ENCODE assay signal across 21 mouse cellular contexts in genomic region chr4:87554912-87555311, GRCm38 (mm10).
DNase-seq lines count a peak whose midpoint lies in the region; ATAC-seq and TF ChIP-seq lines count a peak whose summit lies in the region.
"Had no signal": no experiment of that assay in that cellular context is flagged by ENCODE, and none has a peak within 500 bp of the region (broad histone marks: within the 10 kb centered on the region; RNA-seq: fewer than 3 reads in every experiment).

No protein-coding gene starts in this region.

- H3K27me3 ChIP-seq in lung, embryonic 14.5 days (ENCODE audit: insufficient read depth, low read length): no peaks in the 10 kb centered on the region
- H3K27me3 ChIP-seq in lung, postnatal 0 days (replicated peaks; ENCODE audit: insufficient read depth, low read length): no peaks in the 10 kb centered on the region
- H3K27me3 ChIP-seq: CH12.LX, Patski had no signal

- H3K9me3 ChIP-seq in lung, embryonic 14.5 days (ENCODE audit: low read depth, low read length): no peaks in the 10 kb centered on the region
- no peaks in the 10 kb centered on the region for H3K9me3 ChIP-seq in lung, postnatal 0 days (ENCODE audit: low read length)
- H3K9me3 ChIP-seq: G1E had no signal

- H3K27ac ChIP-seq in lung, embryonic 14.5 days (ENCODE audit: low read depth): no peak overlapping the region
- H3K27ac ChIP-seq in lung, postnatal 0 days (ENCODE audit: low read length): no peak overlapping the region

- WGBS in lung, embryonic 14.5 days: 48% methylated on average over 3 of the region's 3 CpGs
- WGBS in lung, postnatal 0 days: 28% methylated on average over 3 of the region's 3 CpGs
- 59% methylated on average over 3 of the region's 3 CpGs for WGBS in lung, adult 2 months

- no peak for TF ChIP-seq EP300 in lung, postnatal 0 days (IDR thresholded peaks at IDR 0.05)

- no peak for TF ChIP-seq CTCF in lung, embryonic 14.5 days (IDR thresholded peaks at IDR 0.05; ENCODE audit: low read depth)
- no peak for TF ChIP-seq CTCF in lung, postnatal 0 days (IDR thresholded peaks at IDR 0.05)
- no peak for TF ChIP-seq CTCF in lung, adult 2 months (IDR thresholded peaks at IDR 0.05; ENCODE audit: insufficient read depth, low read length)

- ATAC-seq in lung, embryonic 14.5 days (ENCODE audit: insufficient read depth): no peak
- peak; percentile 72 for ATAC-seq in lung, postnatal 0 days
- ATAC-seq: activated CD4-positive, CD25-positive, alpha-beta regulatory T cell, adult 4 months; CD4-positive, CD25-positive, alpha-beta regulatory T cell, adult 4 months; Patski had no signal

- H3K4me2 ChIP-seq in lung, embryonic 14.5 days: no peak overlapping the region
- H3K4me2 ChIP-seq in lung, postnatal 0 days (replicated peaks; ENCODE audit: low read depth, low read length): no peak overlapping the region

- TF ChIP-seq POLR2A in lung, adult 2 months (IDR thresholded peaks at IDR 0.05; ENCODE audit: borderline replicate concordance, extremely low read depth, low read depth, low read length): no peak

- H3K36me3 ChIP-seq in lung, embryonic 14.5 days (ENCODE audit: insufficient read depth): no peaks in the 10 kb centered on the region
- H3K36me3 ChIP-seq in lung, postnatal 0 days (ENCODE audit: insufficient read depth, low read length): no peaks in the 10 kb centered on the region
- H3K36me3 ChIP-seq: G1E had no signal

- no peak overlapping the region for H3K9ac ChIP-seq in lung, embryonic 14.5 days
- H3K9ac ChIP-seq in lung, postnatal 0 days (replicated peaks; ENCODE audit: low read depth): no peak overlapping the region

- H3K4me1 ChIP-seq in lung, embryonic 14.5 days (ENCODE audit: insufficient read depth): no peaks in the 10 kb centered on the region
- no peaks in the 10 kb centered on the region for H3K4me1 ChIP-seq in lung, postnatal 0 days (ENCODE audit: insufficient read depth, low read depth, low read length)
- H3K4me1 ChIP-seq in lung, adult 2 months (ENCODE audit: control insufficient read depth, insufficient read depth, low read length): no peaks in the 10 kb centered on the region

- no peak overlapping the region for H3K4me3 ChIP-seq in lung, embryonic 14.5 days (ENCODE audit: low read depth, low read length)
- H3K4me3 ChIP-seq in lung, postnatal 0 days (ENCODE audit: low read depth, low read length): no peak overlapping the region
- H3K4me3 ChIP-seq in lung, adult 2 months (replicated peaks; ENCODE audit: extremely low read depth, low read depth, low read length): no peak overlapping the region

- DNase-seq in lung, embryonic 14.5 days: peak; percentile 27
- DNase-seq in lung, postnatal 10 days: no peak
- DNase-seq in lung, postnatal 0 days (ENCODE audit: low spot score): peak; percentile 56
- no peak for DNase-seq in lung, adult 2 months
- DNase-seq in lung, postnatal 36 days: peak; percentile 9
- DNase-seq in lung, postnatal 14 days: no peak
- DNase-seq: adrenal gland, adult 2 months; adrenal gland, adult 8-10 months; adrenal gland, postnatal 10 days; adrenal gland, postnatal 14 days; adrenal gland, postnatal 25 days; adrenal gland, postnatal 36 days; B cell, adult 2 months; cerebellum, adult 11 months; cerebellum, adult 11-12 months; cerebellum, adult 18-20 months had no signal

Comparison
In these comparisons a context has a peak if more than half of its experiments do, and no peak if none do; other contexts are left out.
1. DNase-seq: peak in lung, embryonic 14.5 days (single experiment), lung, postnatal 0 days (single experiment) and lung, postnatal 36 days (single experiment); none in lung, postnatal 10 days (single experiment), lung, adult 2 months (single experiment) and lung, postnatal 14 days (single experiment).